Mouse (Mus musculus): Measurements from ENCODE around the gene Plcb1.

Gene Plcb1

GRCm38 (mm10) chr2:135204141-135205120 lies 418.6 kb downstream of the Plcb1 start:
- no peak for DNase-seq (ENCODE audit: low spot score in 2 of 2)

- DNase-seq (ENCODE audit: low spot score in 2 of 2): no peak
Measured at GRCm38 (mm10) chr2:135208890-135209289, 423.0 kb downstream of the Plcb1 start.

GRCm38 (mm10) chr2:135214746-135215448 lies 429.0 kb downstream of the Plcb1 start:
- no peak for DNase-seq (ENCODE audit: low spot score in 2 of 2)

GRCm38 (mm10) chr2:135219406-135219805 lies 433.5 kb downstream of the Plcb1 start:
- DNase-seq (ENCODE audit: low spot score in 2 of 2): no peak

GRCm38 (mm10) chr2:135225604-135226025 lies 439.7 kb downstream of the Plcb1 start:
- no peak for DNase-seq (ENCODE audit: low spot score in 2 of 2)

GRCm38 (mm10) chr2:135230262-135230661 lies 444.4 kb downstream of the Plcb1 start:
- DNase-seq (ENCODE audit: low spot score in 2 of 2): no peak

GRCm38 (mm10) chr2:135242662-135243316 lies 456.9 kb downstream of the Plcb1 start:
- no peak for DNase-seq (ENCODE audit: low spot score in 2 of 2)

- DNase-seq (ENCODE audit: low spot score in 2 of 2): no peak
Measured at GRCm38 (mm10) chr2:135243764-135244163, 457.9 kb downstream of the Plcb1 start.

GRCm38 (mm10) chr2:135249925-135250324 lies 464.1 kb downstream of the Plcb1 start:
- no peak for DNase-seq (ENCODE audit: low spot score in 2 of 2)

- DNase-seq (ENCODE audit: low spot score in 2 of 2): no peak
Measured at GRCm38 (mm10) chr2:135251821-135252315, 466.0 kb downstream of the Plcb1 start.

- DNase-seq (ENCODE audit: low spot score in 2 of 2): no peak
Measured at GRCm38 (mm10) chr2:135259136-135259535, 473.3 kb downstream of the Plcb1 start.

- DNase-seq (ENCODE audit: low spot score in 2 of 2): no peak
Measured at GRCm38 (mm10) chr2:135263943-135264342, 478.1 kb downstream of the Plcb1 start.

- no peak for DNase-seq (ENCODE audit: low spot score in 2 of 2)
Measured at GRCm38 (mm10) chr2:135274949-135275348, 489.1 kb downstream of the Plcb1 start.

- no peak for DNase-seq (ENCODE audit: low spot score in 2 of 2)
Measured at GRCm38 (mm10) chr2:135278506-135278905, 492.6 kb downstream of the Plcb1 start.

- DNase-seq (ENCODE audit: low spot score in 2 of 2): no peak
Measured at GRCm38 (mm10) chr2:135279026-135279425, 493.2 kb downstream of the Plcb1 start.

- DNase-seq (ENCODE audit: low spot score in 2 of 2): no peak
Measured at GRCm38 (mm10) chr2:135283783-135284182, 497.9 kb downstream of the Plcb1 start.

GRCm38 (mm10) chr2:135296184-135296769 lies 510.4 kb downstream of the Plcb1 start:
- DNase-seq (ENCODE audit: low spot score in 2 of 2): no peak

GRCm38 (mm10) chr2:135300480-135300879 lies 514.6 kb downstream of the Plcb1 start:
- no peak for DNase-seq (ENCODE audit: low spot score in 2 of 2)

GRCm38 (mm10) chr2:135302483-135302882 lies 516.6 kb downstream of the Plcb1 start:
- no peak for DNase-seq (ENCODE audit: low spot score in 2 of 2)

GRCm38 (mm10) chr2:135305186-135305585 lies 519.3 kb downstream of the Plcb1 start:
- DNase-seq (ENCODE audit: low spot score in 2 of 2): no peak

GRCm38 (mm10) chr2:135305736-135306471 lies 520.0 kb downstream of the Plcb1 start:
- DNase-seq (ENCODE audit: low spot score in 2 of 2): no peak

Data from frontal cortex, postnatal 14 days (tissue).